Mouse (Mus musculus) liver, embryonic 11.5 days (tissue): ENCODE data around the gene Kmt2d. TPM values are rescaled to one million over a fixed set of nuclear protein-coding genes. Genes with fewer than 3 reads are reported as not detected.

Source experiments
- ATAC-seq: fragments of 200-750 bp; cut with Nextera tagmentation; replicated peaks from 2 replicates; pipeline ENCODE4 v1.8.0; 2017; ENCODE audit warnings: moderate number of reproducible peaks, mild to moderate bottlenecking, moderate TSS enrichment, moderate library complexity; ENCODE audit not compliant: low FRiP score
- DNase-seq: peaks from one replicate; pipeline ENCODE4 v3.0.0-alpha.2; 2017; ENCODE audit warnings: low spot score
- H3K27ac ChIP-seq: fragments of 300-500 bp; sonication (generic); 2 replicates; pipeline ENCODE4 v1.5.1; 2014; ENCODE audit warnings: mild to moderate bottlenecking, low read depth, low read length, control low read depth
- H3K27me3 ChIP-seq: fragments of 300-500 bp; sonication (generic); replicated peaks from 2 replicates; pipeline ENCODE4 v1.6.1; 2014; ENCODE audit warnings: low read length, mixed read lengths; ENCODE audit not compliant: control insufficient read depth, insufficient read depth
- H3K36me3 ChIP-seq: fragments of 300-500 bp; sonication (generic); 2 replicates; pipeline ENCODE4 v1.6.1; 2014; ENCODE audit warnings: mild to moderate bottlenecking, low read length, moderate library complexity, mixed read lengths; ENCODE audit not compliant: control insufficient read depth, insufficient read depth
- H3K4me1 ChIP-seq: fragments of 300-500 bp; sonication (generic); replicated peaks from 2 replicates; pipeline ENCODE4 v1.6.1; 2014; ENCODE audit warnings: low read length, mixed read lengths; ENCODE audit not compliant: control insufficient read depth, insufficient read depth
- H3K4me2 ChIP-seq: fragments of 300-500 bp; sonication (generic); 2 replicates; pipeline ENCODE4 v1.6.1; 2014; ENCODE audit warnings: mild to moderate bottlenecking, control low read depth, moderate library complexity
- H3K4me3 ChIP-seq: fragments of 300-500 bp; sonication (generic); 2 replicates; pipeline ENCODE4 v1.5.1; 2014; ENCODE audit warnings: low read depth, low read length, control low read depth
- H3K9ac ChIP-seq: fragments of 300-500 bp; sonication (generic); 2 replicates; pipeline ENCODE4 v1.6.1; 2014; ENCODE audit warnings: low read depth, low read length, control low read depth
- H3K9me3 ChIP-seq: fragments of 300-500 bp; sonication (generic); 2 replicates; pipeline ENCODE4 v1.6.1; 2016; ENCODE audit warnings: low read length, inconsistent platforms, mixed read lengths; ENCODE audit not compliant: control insufficient read depth
- WGBS: fragments of 180-500 bp; shearing (Covaris S2); extraction: QIAGEN DNeasy Blood & Tissue Kit; methylation state at CpG from one replicate; pipeline ENCODE4 v1.1.7; 2014; 5-methylcytosine and 5-hydroxymethylcytosine counted together
- polyA plus RNA-seq: library from polyadenylated mRNA; unstranded; fragments of >200 nt; fragmentation: Nextera tagmentation; extraction: Ambion mirVana; gene quantifications from 2 replicates; pipeline ENCODE4 v1.2.1, GENCODE M21; 2014

Gene Kmt2d
- polyA plus RNA-seq, 1 experiment from 2014 or later, result 17.0 TPM

DNA sequence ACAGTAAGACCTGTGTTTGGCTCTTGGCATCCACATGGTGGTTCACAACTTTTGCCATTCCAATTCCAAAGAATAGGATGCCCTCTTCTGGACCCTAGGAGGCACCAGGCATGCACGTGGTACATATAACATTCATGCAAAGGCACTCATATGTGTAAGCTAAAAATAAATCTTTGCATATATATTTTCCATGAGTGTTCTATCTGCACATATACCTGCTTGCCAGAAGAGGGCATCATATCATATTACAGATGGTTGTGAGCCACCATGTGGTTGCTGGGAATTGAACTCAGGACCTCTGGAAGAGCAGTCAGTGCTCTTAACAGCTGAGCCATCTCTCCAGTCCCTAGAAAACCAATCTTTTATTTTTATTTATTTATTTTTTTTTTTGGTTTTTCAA lies 30.5 kb upstream of the Kmt2d start:
- Histone ChIP-seq H3K36me3 (peaks cover 4% of the 10 kb centered on the region), H3K27me3 (peaks cover 32% of the 10 kb centered on the region), H3K4me3 (no peak overlapping the region), H3K4me2 (no peak overlapping the region), H3K4me1 (peaks cover 16% of the 10 kb centered on the region), H3K9me3 (no peaks in the 10 kb centered on the region), H3K9ac (no peak overlapping the region), H3K27ac (no peak overlapping the region)
- DNase-seq (no peak), ATAC-seq (no peak)
- 46% methylated on average over 1 of the region's 1 CpGs for WGBS

- H3K4me3 ChIP-seq, result peak within 1 kb of the TSS; percentile 32
- peaks cover 46% of the 10 kb centered on the region for H3K4me1 ChIP-seq
- H3K9ac ChIP-seq, result no peak within 1 kb of the TSS
- no peak within 1 kb of the TSS for H3K27ac ChIP-seq
- no peak for ATAC-seq
- peak within 1 kb of the TSS; percentile 64 for H3K4me2 ChIP-seq
- peaks cover 66% of the 10 kb centered on the region for H3K27me3 ChIP-seq
- WGBS, result 4% methylated on average over 40 of the region's 41 CpGs
- peak; percentile 52 for DNase-seq
- H3K9me3 ChIP-seq, result no peaks in the 10 kb centered on the region
- no peaks in the 10 kb centered on the region for H3K36me3 ChIP-seq
Measured at GRCm38 (mm10) chr15:98897928-98898800, 27.2 kb upstream of the Kmt2d start, which contains the start of gene Dhh. Gene Dhh (minus strand): TSS chr15:98898540.

DNA sequence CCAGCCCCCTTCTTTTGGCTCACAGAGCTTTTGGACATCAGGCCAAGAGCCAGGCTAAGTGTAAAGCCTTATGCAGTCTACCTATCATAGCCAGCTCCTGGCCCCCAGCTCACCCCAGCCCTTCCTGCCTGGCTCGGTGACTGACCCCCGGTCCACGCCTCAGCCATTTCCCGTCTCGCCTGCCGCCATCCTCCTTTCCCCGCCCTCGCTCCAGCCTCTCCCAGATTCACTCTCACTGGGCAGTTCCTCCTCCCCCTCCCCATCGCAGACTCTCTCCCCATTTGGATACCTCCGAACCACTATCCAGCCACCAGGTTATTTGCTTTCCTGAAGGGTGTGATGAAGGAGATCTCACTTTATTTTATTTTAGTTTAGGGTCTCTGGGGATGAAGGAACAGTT lies 26.5 kb upstream of the Kmt2d start:
- Histone ChIP-seq H3K27ac (no peak overlapping the region), H3K9me3 (no peaks in the 10 kb centered on the region), H3K27me3 (peaks cover 72% of the 10 kb centered on the region), H3K4me3 (peak overlapping the region; percentile 32; the same call in 1 of the 2 replicates), H3K9ac (no peak overlapping the region), H3K4me1 (peaks cover 47% of the 10 kb centered on the region), H3K4me2 (peak overlapping the region; percentile 64), H3K36me3 (no peaks in the 10 kb centered on the region)
- WGBS, result under 1% methylated on average over 10 of the region's 10 CpGs
- DNase-seq, result peak; percentile 37
- ATAC-seq, result no peak

DNA sequence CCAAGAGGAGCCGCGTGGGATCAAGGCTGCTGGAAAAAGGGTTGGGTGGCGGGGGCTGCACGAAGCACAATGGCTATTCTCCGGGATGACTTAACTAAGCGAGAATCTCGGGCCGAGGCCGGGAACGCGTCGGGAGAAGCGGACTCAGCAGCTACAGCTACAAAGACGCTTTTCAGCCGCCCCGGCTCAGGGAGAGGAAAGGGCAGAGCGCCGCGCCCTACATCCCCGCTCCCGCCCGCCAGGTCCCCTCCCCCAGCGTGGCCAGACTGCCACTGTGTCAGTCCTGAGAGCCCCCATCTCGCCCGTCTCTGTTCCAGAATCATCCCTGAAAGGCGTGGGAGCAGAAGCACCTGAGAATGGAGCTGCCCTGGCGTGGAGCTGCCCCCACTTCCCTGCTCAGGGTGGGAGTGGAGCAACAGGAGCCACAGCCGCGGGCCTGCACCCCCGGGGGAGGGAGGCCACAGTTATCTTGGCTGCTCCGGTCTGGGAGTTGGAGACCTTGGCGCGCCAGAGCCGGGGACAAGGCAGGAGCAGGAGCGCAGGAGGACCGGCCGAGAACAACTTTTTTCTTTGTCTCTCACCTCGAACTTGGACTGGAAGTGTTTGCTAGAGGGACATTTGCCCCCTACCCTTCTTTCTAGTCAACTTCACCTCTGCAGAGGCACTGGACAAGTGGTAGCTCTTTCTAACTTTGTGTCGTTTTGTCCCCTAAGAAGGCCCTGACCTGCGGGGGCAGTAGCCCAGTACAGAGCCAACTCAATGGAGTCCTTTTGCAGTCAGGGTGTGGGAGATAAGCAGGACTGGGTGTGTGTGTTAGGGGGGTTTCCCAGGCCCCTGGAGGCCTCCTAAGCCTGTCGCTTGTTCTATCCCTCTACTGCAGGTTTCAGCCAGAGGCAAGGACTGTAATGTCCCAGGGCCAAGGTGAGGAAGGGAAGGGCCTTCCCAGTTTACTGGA lies 24.9 kb upstream of the Kmt2d start:
- DNase-seq, result peak; percentile 61
- H3K27ac ChIP-seq, result 0 out of 2 replicates have a peak overlapping the region, but pooled peaks have one; percentile 45

GRCm38 (mm10) chr15:98894746-98895634 lies 24.0 kb upstream of the Kmt2d start:
- no peaks in the 10 kb centered on the region for H3K36me3 ChIP-seq
- peaks cover 52% of the 10 kb centered on the region for H3K4me1 ChIP-seq
- H3K9ac ChIP-seq, result no peak overlapping the region
- H3K4me3 ChIP-seq, result peak overlapping the region; percentile 59
- no peaks in the 10 kb centered on the region for H3K9me3 ChIP-seq
- H3K27ac ChIP-seq, result no peak overlapping the region
- ATAC-seq (no peak), DNase-seq (peak; percentile 39)
- peaks cover 75% of the 10 kb centered on the region for H3K27me3 ChIP-seq
- peak overlapping the region; percentile 99 for H3K4me2 ChIP-seq
- WGBS, result 4% methylated on average over 38 of the region's 38 CpGs

More for the DNA sequence above, 24.9 kb upstream of the Kmt2d start:
- H3K36me3 ChIP-seq, result no peaks in the 10 kb centered on the region
- peak; percentile 83 for ATAC-seq
- H3K4me3 ChIP-seq, result peak overlapping the region; percentile 44
- H3K4me1 ChIP-seq, result peaks cover 52% of the 10 kb centered on the region
- peaks cover 77% of the 10 kb centered on the region for H3K27me3 ChIP-seq
- H3K9ac ChIP-seq, result peak overlapping the region; percentile 51; the same call in 1 of the 2 replicates
- 2% methylated on average over 41 of the region's 41 CpGs for WGBS
- H3K9me3 ChIP-seq, result no peaks in the 10 kb centered on the region
- H3K4me2 ChIP-seq, result peak overlapping the region; percentile 99

DNA sequence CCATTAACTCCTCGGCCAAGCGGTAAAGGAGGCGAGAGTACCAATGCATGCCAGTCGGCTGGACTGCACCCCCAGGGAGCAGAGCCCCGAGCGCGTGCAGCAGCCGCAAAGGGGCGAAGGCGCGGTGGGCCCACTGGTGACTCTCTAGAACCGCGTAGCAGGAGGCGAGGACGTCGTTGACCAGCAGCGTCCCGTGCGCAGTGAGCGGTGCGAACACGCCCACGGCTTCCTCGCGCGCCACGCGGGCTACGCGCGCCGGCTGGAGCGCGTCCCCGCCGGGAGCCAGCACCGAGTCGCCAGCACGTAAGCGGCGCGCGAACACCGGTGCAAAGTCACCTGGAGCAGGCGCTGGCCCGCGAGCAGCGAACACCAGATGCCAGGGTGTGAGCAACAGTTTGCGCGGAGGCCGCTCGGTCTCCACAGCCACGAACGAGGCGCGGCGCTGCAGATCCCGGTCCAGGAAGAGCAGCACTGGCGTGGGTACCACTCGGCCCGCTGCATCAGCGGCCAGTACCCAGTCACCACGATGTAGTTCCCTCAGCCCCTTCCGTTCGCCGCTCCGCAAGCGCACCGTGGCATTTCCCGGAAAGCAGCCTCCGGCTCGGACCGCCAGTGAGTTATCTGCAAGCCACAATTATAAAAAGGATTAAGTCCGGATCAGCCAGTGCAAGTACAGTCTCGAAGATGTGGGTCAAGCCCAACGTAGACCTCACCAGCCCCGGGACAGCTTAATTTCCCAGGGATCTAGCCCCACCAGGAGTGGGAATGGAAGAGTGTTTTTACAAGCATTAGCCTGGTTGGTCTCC lies 23.1 kb upstream of the Kmt2d start, which contains the start of gene Rhebl1:
Gene Rhebl1, minus strand, starts transcription at position 601 of the 806 bp plus-strand sequence.
- H3K9me3 ChIP-seq, result no peaks in the 10 kb centered on the region
- peak within 1 kb of the TSS; percentile 99 for H3K4me2 ChIP-seq
- ATAC-seq (no peak), DNase-seq (peak; percentile 61)
- peak within 1 kb of the TSS; percentile 59 for H3K9ac ChIP-seq
- no peak within 1 kb of the TSS for H3K27ac ChIP-seq
- H3K4me3 ChIP-seq, result peak within 1 kb of the TSS; percentile 59
- H3K27me3 ChIP-seq, result peaks cover 71% of the 10 kb centered on the region
- peaks cover 52% of the 10 kb centered on the region for H3K4me1 ChIP-seq
- no peaks in the 10 kb centered on the region for H3K36me3 ChIP-seq
- WGBS, result under 1% methylated on average over 77 of the region's 77 CpGs

DNA sequence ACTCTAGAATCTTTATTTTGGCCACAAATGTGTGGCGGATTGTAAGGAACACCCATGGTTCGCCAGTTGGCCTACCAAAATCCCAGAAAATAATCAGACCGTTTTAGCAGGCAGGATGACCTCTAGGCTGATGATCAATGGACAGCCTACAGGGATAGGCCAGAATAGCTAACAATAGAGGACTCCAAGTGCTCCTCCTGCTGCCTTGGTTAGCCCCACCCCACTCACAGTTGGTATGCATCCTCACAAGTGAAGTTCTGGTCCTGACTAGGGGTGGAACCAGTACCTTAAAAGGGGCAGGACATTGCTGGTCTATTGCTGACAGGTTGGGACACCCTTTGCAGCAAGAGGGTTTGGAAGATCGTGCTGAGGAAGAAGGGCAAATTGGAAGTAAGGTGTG lies 22.0 kb upstream of the Kmt2d start:
- Histone ChIP-seq H3K9ac (no peak overlapping the region), H3K36me3 (no peaks in the 10 kb centered on the region), H3K9me3 (no peaks in the 10 kb centered on the region), H3K27me3 (peaks cover 60% of the 10 kb centered on the region), H3K4me2 (0 out of 2 replicates have a peak overlapping the region, but pooled peaks have one; percentile 2), H3K4me1 (peaks cover 46% of the 10 kb centered on the region), H3K4me3 (0 out of 2 replicates have a peak overlapping the region, but pooled peaks have one; percentile 59), H3K27ac (no peak overlapping the region)
- whole genome bisulfite sequencing, result 55% methylated on average over 4 of the region's 4 CpGs
- ATAC-seq, result no peak
- DNase-seq, result no peak
